29 mouse cellular contexts compared by ENCODE assay signal in genomic region chr4:106550516-106551166, GRCm38 (mm10). TPM values are rescaled to one million over a fixed set of nuclear protein-coding genes. Genes with fewer than 3 reads are reported as not detected.
DNase-seq lines count a peak whose midpoint lies in the region; ATAC-seq lines count a peak whose summit lies in the region.
"Had no signal": no experiment of that assay in that cellular context is flagged by ENCODE, and none has a peak within 500 bp of the region (broad histone marks: within the 10 kb centered on the region; RNA-seq: fewer than 3 reads in every experiment).

No protein-coding gene starts in this region.

- H3K4me3 ChIP-seq in limb, embryonic 12.5 days (replicated peaks), result no peak overlapping the region
- H3K4me3 ChIP-seq in limb, embryonic 10.5 days, result no peak overlapping the region
- H3K4me3 ChIP-seq in intestine, embryonic 15.5 days (replicated peaks), result no peak overlapping the region
- H3K4me3 ChIP-seq in stomach, embryonic 16.5 days (replicated peaks; ENCODE audit: low read length), result no peak overlapping the region
- H3K4me3 ChIP-seq: embryonic facial prominence, embryonic 12.5 days; heart, embryonic 15.5 days; hindbrain, embryonic 13.5 days; midbrain, embryonic 10.5 days; neural tube, embryonic 15.5 days had no signal

- no peak for DNase-seq in limb, embryonic 10.5 days (ENCODE audit: low spot score)
- peak; percentile 36 to 42 for DNase-seq in urinary bladder, adult 18-20 months (ENCODE audit: low spot score in 2 of 2)
- DNase-seq in urinary bladder, postnatal 10 days (ENCODE audit: low spot score), result no peak
- DNase-seq in kidney, postnatal 25 days, result no peak
- DNase-seq: adrenal gland, adult 2 months; cerebellum, adult 18-20 months; cerebellum, postnatal 14 days; heart, postnatal 36 days; kidney, adult 8-10 months; kidney, postnatal 10 days; layer of hippocampus, postnatal 36 days; thymus, postnatal 25 days had no signal

- H3K9me3 ChIP-seq in limb, embryonic 12.5 days, result no peaks in the 10 kb centered on the region; the same call in 1 of the 2 replicates
- no peaks in the 10 kb centered on the region for H3K9me3 ChIP-seq in limb, embryonic 10.5 days (replicated peaks)
- H3K9me3 ChIP-seq in intestine, embryonic 15.5 days, result no peaks in the 10 kb centered on the region
- no peaks in the 10 kb centered on the region for H3K9me3 ChIP-seq in stomach, embryonic 16.5 days (replicated peaks; ENCODE audit: control insufficient read depth, low read length)
- H3K9me3 ChIP-seq: embryonic facial prominence, embryonic 12.5 days; heart, embryonic 15.5 days; hindbrain, embryonic 13.5 days; midbrain, embryonic 10.5 days; neural tube, embryonic 15.5 days had no signal

- H3K36me3 ChIP-seq in limb, embryonic 12.5 days, result no peaks in the 10 kb centered on the region
- no peaks in the 10 kb centered on the region for H3K36me3 ChIP-seq in limb, embryonic 10.5 days
- no peaks in the 10 kb centered on the region for H3K36me3 ChIP-seq in intestine, embryonic 15.5 days
- no peaks in the 10 kb centered on the region for H3K36me3 ChIP-seq in stomach, embryonic 16.5 days (ENCODE audit: control insufficient read depth, insufficient read depth, low read length)
- H3K36me3 ChIP-seq: embryonic facial prominence, embryonic 12.5 days; heart, embryonic 15.5 days; hindbrain, embryonic 13.5 days; midbrain, embryonic 10.5 days; neural tube, embryonic 15.5 days had no signal

- 62% methylated on average over 8 of the region's 8 CpGs for WGBS in limb, embryonic 12.5 days
- 76% methylated on average over 8 of the region's 8 CpGs for WGBS in limb, embryonic 10.5 days
- 44% methylated on average over 8 of the region's 8 CpGs for WGBS in intestine, embryonic 15.5 days
- 46% methylated on average over 8 of the region's 8 CpGs for WGBS in stomach, embryonic 16.5 days

- peak; percentile 52; the same call in 1 of the 2 replicates for ATAC-seq in limb, embryonic 12.5 days (ENCODE audit: insufficient number of reproducible peaks, insufficient read depth, low FRiP score, low TSS enrichment, low read depth)
- 0 out of 2 replicates have a peak, but pooled peaks have one; percentile 9 for ATAC-seq in intestine, embryonic 15.5 days
- peak; percentile 63 for ATAC-seq in stomach, embryonic 16.5 days (ENCODE audit: insufficient read depth, low FRiP score)
- no peak for ATAC-seq in monocyte, adult 5-6 weeks (replicated peaks; ENCODE audit: insufficient number of reproducible peaks, low FRiP score, low TSS enrichment, poor library complexity, severe bottlenecking)
- ATAC-seq: CD4-positive, CD25-positive, alpha-beta regulatory T cell, adult 4 months; forebrain, embryonic 14.5 days; Patski had no signal

- H3K4me1 ChIP-seq in limb, embryonic 12.5 days (replicated peaks), result no peaks in the 10 kb centered on the region
- 0 out of 2 replicates have a peak, but pooled peaks cover 4% of the 10 kb centered on the region for H3K4me1 ChIP-seq in limb, embryonic 10.5 days
- peaks cover 2% of the 10 kb centered on the region; the same call in 1 of the 2 replicates for H3K4me1 ChIP-seq in intestine, embryonic 15.5 days (replicated peaks)
- H3K4me1 ChIP-seq in stomach, embryonic 16.5 days (ENCODE audit: control insufficient read depth, insufficient read depth, low read length), result no peaks in the 10 kb centered on the region
- H3K4me1 ChIP-seq: embryonic facial prominence, embryonic 12.5 days; neural tube, embryonic 15.5 days had no signal

- H3K27ac ChIP-seq in limb, embryonic 12.5 days, result no peak overlapping the region
- no peak overlapping the region for H3K27ac ChIP-seq in limb, embryonic 10.5 days
- no peak overlapping the region for H3K27ac ChIP-seq in intestine, embryonic 15.5 days
- H3K27ac ChIP-seq in stomach, embryonic 16.5 days (ENCODE audit: low read length), result no peak overlapping the region
- H3K27ac ChIP-seq: embryonic facial prominence, embryonic 12.5 days; heart, embryonic 15.5 days; hindbrain, embryonic 13.5 days; midbrain, embryonic 10.5 days; neural tube, embryonic 15.5 days had no signal

- no peaks in the 10 kb centered on the region for H3K27me3 ChIP-seq in limb, embryonic 12.5 days
- H3K27me3 ChIP-seq in limb, embryonic 10.5 days (ENCODE audit: low read depth, poor library complexity, severe bottlenecking), result no peaks in the 10 kb centered on the region
- no peaks in the 10 kb centered on the region for H3K27me3 ChIP-seq in intestine, embryonic 15.5 days (replicated peaks)
- H3K27me3 ChIP-seq in stomach, embryonic 16.5 days (ENCODE audit: control insufficient read depth, insufficient read depth, low read length), result no peaks in the 10 kb centered on the region
- H3K27me3 ChIP-seq: embryonic facial prominence, embryonic 12.5 days; heart, embryonic 15.5 days; hindbrain, embryonic 13.5 days; neural tube, embryonic 15.5 days; Patski had no signal

- no peak overlapping the region for H3K4me2 ChIP-seq in limb, embryonic 12.5 days
- H3K4me2 ChIP-seq in intestine, embryonic 15.5 days (replicated peaks), result no peak overlapping the region
- no peak overlapping the region for H3K4me2 ChIP-seq in stomach, embryonic 16.5 days (ENCODE audit: low read depth, low read length)
- H3K4me2 ChIP-seq: embryonic facial prominence, embryonic 12.5 days; heart, embryonic 15.5 days; hindbrain, embryonic 13.5 days; neural tube, embryonic 15.5 days had no signal

- no peak overlapping the region for H3K9ac ChIP-seq in limb, embryonic 12.5 days (replicated peaks)
- no peak overlapping the region for H3K9ac ChIP-seq in intestine, embryonic 15.5 days
- no peak overlapping the region for H3K9ac ChIP-seq in stomach, embryonic 16.5 days (ENCODE audit: low read length)
- H3K9ac ChIP-seq: embryonic facial prominence, embryonic 12.5 days; heart, embryonic 15.5 days; hindbrain, embryonic 13.5 days; neural tube, embryonic 15.5 days had no signal

RNA-seq across cellular contexts. Expression of gene Dhcr24, which starts 10.2 kb away (rescaled TPM):
- polyA plus RNA-seq in limb, embryonic 12.5 days (2016; fragmentation: Nextera tagmentation; extraction: Ambion mirVana), result 6.3 and 6.6 TPM in 2 replicates
- 9.8 and 10.1 TPM in 2 replicates for polyA plus RNA-seq in limb, embryonic 10.5 days (2016; fragmentation: Nextera tagmentation; extraction: Ambion mirVana)
- 8.0 and 9.1 TPM in 2 replicates for polyA plus RNA-seq in intestine, embryonic 15.5 days (2015; fragmentation: Nextera tagmentation; extraction: Ambion mirVana)
- 4.2 and 4.9 TPM in 2 replicates for polyA plus RNA-seq in stomach, embryonic 16.5 days (2015; fragmentation: Nextera tagmentation; extraction: Ambion mirVana)
- 2.5 to 7.5 TPM (median 3.2 TPM) in 3 replicates for total RNA-seq in monocyte, adult 5-6 weeks (2017)

RNA-seq across cellular contexts. Expression of gene Bsnd, which starts 58.6 kb away (rescaled TPM):
- polyA plus RNA-seq in limb, embryonic 12.5 days (2016; fragmentation: Nextera tagmentation; extraction: Ambion mirVana), result not detected in 2 replicates
- polyA plus RNA-seq in limb, embryonic 10.5 days (2016; fragmentation: Nextera tagmentation; extraction: Ambion mirVana), result not detected in 2 replicates
- polyA plus RNA-seq in intestine, embryonic 15.5 days (2015; fragmentation: Nextera tagmentation; extraction: Ambion mirVana), result not detected in 2 replicates
- polyA plus RNA-seq in stomach, embryonic 16.5 days (2015; fragmentation: Nextera tagmentation; extraction: Ambion mirVana), result not detected in 2 replicates
- not detected in 3 replicates for total RNA-seq in monocyte, adult 5-6 weeks (2017)
- total RNA-seq: adrenal gland, adult 2 months; heart, postnatal 36 days; layer of hippocampus, adult 8-10 months; layer of hippocampus, postnatal 36 days; left cerebral cortex, postnatal 14 days; liver, adult 2 months; midbrain, postnatal 0 days had no signal
- polyA plus RNA-seq: CD4-positive, CD25-positive, alpha-beta regulatory T cell, adult 4 months; embryonic facial prominence, embryonic 12.5 days; forebrain, embryonic 14.5 days; heart, embryonic 15.5 days; hindbrain, embryonic 13.5 days; liver, adult 2 months; lung, embryonic 16.5 days; midbrain, embryonic 10.5 days; midbrain, postnatal 0 days; neural tube, embryonic 15.5 days had no signal

Comparison
In these comparisons a context has a peak if more than half of its experiments do, and no peak if none do; other contexts are left out.
1. DNase-seq: peak in urinary bladder, adult 18-20 months (2 of 2); none in limb, embryonic 10.5 days (single experiment), urinary bladder, postnatal 10 days (single experiment) and kidney, postnatal 25 days (0 of 2).